Mouse (Mus musculus) olfactory bulb, adult 2 months (tissue): ENCODE measurements at regions not wholly inside any gene's neighbourhood (a gene's known extent, or its start where the extent isn't known, plus 50 kb on each side); places are given as distances from the start of the nearest gene placed in this dataset.

Source experiments
- CTCF ChIP-seq: fragments of 200-500 bp; IDR thresholded peaks from 2 replicates; pipeline ENCODE4 v1.5.1; 2012; ENCODE audit warnings: low read depth, mild to moderate bottlenecking, low read length, moderate library complexity; ENCODE audit not compliant: insufficient read depth
- POLR2A ChIP-seq: fragments of 200-500 bp; IDR thresholded peaks from 2 replicates; pipeline ENCODE4 v1.6.1; 2012; ENCODE audit warnings: mild to moderate bottlenecking, low read depth, low read length, moderate library complexity; ENCODE audit not compliant: insufficient read depth

GRCm38 (mm10) chr9:52323226-52323625 is 154.9 kb upstream of the Zc3h12c start:
- no peak for TF ChIP-seq CTCF
- no peak for TF ChIP-seq POLR2A
